Mouse (Mus musculus) forebrain, embryonic 10.5 days (tissue): ENCODE measurements at regions not wholly inside any gene's neighbourhood (a gene's known extent, or its start where the extent isn't known, plus 50 kb on each side); places are given as distances from the start of the nearest gene placed in this dataset.

ENCODE experiments used
- DNase-seq: peaks from one replicate; pipeline ENCODE4 v3.0.0-alpha.2; 2017; ENCODE audit warnings: low spot score; ENCODE audit errors: extremely low spot score
- H3K27ac ChIP-seq: fragments of 300-500 bp; sonication (generic); 2 replicates; pipeline ENCODE4 v1.5.1; 2016; ENCODE audit warnings: mild to moderate bottlenecking
- H3K27me3 ChIP-seq: fragments of 300-500 bp; sonication (generic); 2 replicates; pipeline ENCODE4 v1.6.1; 2016; ENCODE audit warnings: mild to moderate bottlenecking; ENCODE audit not compliant: poor library complexity, severe bottlenecking
- H3K36me3 ChIP-seq: fragments of 300-500 bp; sonication (generic); replicated peaks from 2 replicates; pipeline ENCODE4 v1.6.1; 2016; ENCODE audit warnings: mild to moderate bottlenecking, moderate library complexity
- H3K4me1 ChIP-seq: fragments of 300-500 bp; sonication (generic); 2 replicates; pipeline ENCODE4 v1.6.1; 2016
- H3K4me3 ChIP-seq: fragments of 300-500 bp; sonication (generic); 2 replicates; pipeline ENCODE4 v1.5.1; 2016; ENCODE audit warnings: mild to moderate bottlenecking, moderate library complexity
- H3K9me3 ChIP-seq: fragments of 300-500 bp; sonication (generic); 2 replicates; pipeline ENCODE4 v1.6.1; 2016; ENCODE audit warnings: mild to moderate bottlenecking, moderate library complexity
- WGBS: fragments of 180-500 bp; shearing (Covaris S2); methylation state at CpG from one replicate; pipeline ENCODE4 v1.1.7; 2016; 5-methylcytosine and 5-hydroxymethylcytosine counted together

DNA sequence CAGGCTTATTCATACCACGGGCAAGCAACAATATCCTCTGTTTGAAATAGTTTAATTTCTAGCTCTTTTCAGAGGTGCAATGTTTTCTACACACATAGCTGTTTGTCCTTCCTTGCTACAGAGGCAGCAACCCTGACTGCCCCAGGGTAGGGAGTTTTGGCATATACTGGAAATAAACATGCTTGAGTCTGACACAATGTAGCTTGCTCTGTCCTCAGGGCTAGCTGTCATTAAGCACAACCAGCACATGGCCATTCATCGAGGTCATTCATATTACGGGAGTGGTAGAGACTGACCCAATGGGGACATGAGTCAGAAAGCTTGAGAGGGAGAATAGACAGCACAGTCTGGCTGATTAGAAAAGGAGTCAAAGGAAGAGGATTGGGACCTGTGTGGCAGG lies 677.8 kb downstream of the Zfp619 start:
- H3K4me1 ChIP-seq: no peaks in the 10 kb centered on the region
- WGBS: 91% methylated on average over 3 of the region's 3 CpGs
- no peaks in the 10 kb centered on the region for H3K9me3 ChIP-seq
- no peaks in the 10 kb centered on the region for H3K27me3 ChIP-seq
- no peak overlapping the region for H3K4me3 ChIP-seq
- no peak overlapping the region for H3K27ac ChIP-seq
- no peaks in the 10 kb centered on the region for H3K36me3 ChIP-seq
- DNase-seq: no peak

- 93% methylated on average over 1 of the region's 1 CpGs for WGBS
- DNase-seq: no peak
- Histone ChIP-seq H3K4me1 (no peaks in the 10 kb centered on the region), H3K36me3 (no peaks in the 10 kb centered on the region), H3K27ac (no peak overlapping the region), H3K27me3 (no peaks in the 10 kb centered on the region), H3K9me3 (no peaks in the 10 kb centered on the region), H3K4me3 (no peak overlapping the region)
Measured at GRCm38 (mm10) chr7:40202615-40203014, 685.0 kb downstream of the Zfp619 start.

DNA sequence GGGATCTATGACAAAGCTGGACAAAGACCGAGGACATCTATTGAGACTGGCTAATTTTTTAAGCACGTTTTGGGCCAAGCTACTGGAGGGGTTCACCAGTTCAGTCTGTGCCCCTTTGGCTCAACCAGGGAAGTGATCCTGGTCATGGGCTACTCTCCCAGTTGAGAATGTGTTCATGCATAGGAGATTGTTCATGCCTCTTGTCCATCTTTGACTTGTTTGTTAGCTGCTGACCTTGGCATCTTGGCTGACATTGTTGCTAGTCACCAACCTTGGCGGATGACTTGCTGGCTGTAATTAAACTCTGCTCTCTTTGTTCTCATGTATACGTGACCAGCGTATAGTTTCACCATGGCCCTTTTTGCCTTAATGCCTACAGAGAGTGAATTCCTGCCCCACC lies 686.2 kb upstream of the Vstm2b start:
- WGBS: 84% methylated on average over 5 of the region's 5 CpGs
- no peaks in the 10 kb centered on the region for H3K36me3 ChIP-seq
- no peak overlapping the region for H3K4me3 ChIP-seq
- no peak overlapping the region for H3K27ac ChIP-seq
- DNase-seq: no peak
- H3K27me3 ChIP-seq: no peaks in the 10 kb centered on the region
- H3K4me1 ChIP-seq: no peaks in the 10 kb centered on the region
- H3K9me3 ChIP-seq: no peaks in the 10 kb centered on the region

- no peaks in the 10 kb centered on the region for H3K4me1 ChIP-seq
- WGBS: 90% methylated on average over 2 of the region's 2 CpGs
- H3K9me3 ChIP-seq: no peaks in the 10 kb centered on the region
- DNase-seq: no peak
- no peak overlapping the region for H3K27ac ChIP-seq
- no peaks in the 10 kb centered on the region for H3K27me3 ChIP-seq
- H3K36me3 ChIP-seq: no peaks in the 10 kb centered on the region
- H3K4me3 ChIP-seq: no peak overlapping the region
Measured at GRCm38 (mm10) chr7:40212576-40212975, 685.6 kb upstream of the Vstm2b start.

DNA sequence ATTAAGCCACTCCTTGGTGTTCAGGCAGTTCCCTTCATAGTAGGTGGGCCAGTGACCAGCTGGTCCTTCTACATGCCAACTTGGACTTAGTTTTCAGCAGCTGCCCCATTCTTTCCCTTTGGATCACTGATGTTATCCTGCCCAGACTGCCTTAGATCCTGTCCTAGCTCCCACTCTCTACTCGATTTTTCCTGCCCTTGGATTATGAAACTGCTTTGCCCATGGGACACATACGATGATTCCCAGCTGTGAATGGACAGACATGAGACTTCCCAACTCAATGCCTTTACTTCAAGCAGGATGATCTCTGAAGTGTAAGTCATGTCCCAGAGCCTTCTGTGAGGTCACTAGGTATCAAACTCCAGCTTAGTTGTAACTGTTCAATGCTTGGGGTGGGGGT lies 684.5 kb upstream of the Vstm2b start:
- Histone ChIP-seq H3K36me3 (no peaks in the 10 kb centered on the region), H3K4me3 (no peak overlapping the region), H3K27me3 (no peaks in the 10 kb centered on the region), H3K27ac (no peak overlapping the region), H3K4me1 (no peaks in the 10 kb centered on the region), H3K9me3 (no peaks in the 10 kb centered on the region)
- WGBS: 83% methylated on average over 2 of the region's 2 CpGs
- DNase-seq: no peak

DNA sequence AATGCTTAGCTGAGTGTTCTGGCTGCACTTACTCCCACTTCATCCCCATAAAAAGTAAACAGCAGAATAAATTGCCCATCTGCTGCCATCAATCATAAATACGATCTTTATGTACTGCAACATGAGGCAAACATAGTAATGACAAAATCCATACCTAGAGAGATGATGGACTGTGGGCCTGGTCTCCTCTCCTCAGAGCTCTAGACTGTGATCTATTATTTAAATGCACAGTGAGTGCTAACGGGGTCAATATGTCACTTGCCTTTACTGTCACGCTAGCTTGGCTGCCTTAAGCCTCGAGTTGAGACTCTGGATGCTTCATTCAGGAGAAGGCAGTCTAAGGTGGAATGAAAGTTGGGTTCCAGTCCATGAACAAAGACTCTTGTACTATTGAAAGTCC lies 683.7 kb upstream of the Vstm2b start:
- no peaks in the 10 kb centered on the region for H3K9me3 ChIP-seq
- WGBS: 69% methylated on average over 4 of the region's 4 CpGs
- no peaks in the 10 kb centered on the region for H3K36me3 ChIP-seq
- H3K4me3 ChIP-seq: no peak overlapping the region
- H3K27ac ChIP-seq: no peak overlapping the region
- no peak for DNase-seq
- H3K4me1 ChIP-seq: no peaks in the 10 kb centered on the region
- no peaks in the 10 kb centered on the region for H3K27me3 ChIP-seq

DNA sequence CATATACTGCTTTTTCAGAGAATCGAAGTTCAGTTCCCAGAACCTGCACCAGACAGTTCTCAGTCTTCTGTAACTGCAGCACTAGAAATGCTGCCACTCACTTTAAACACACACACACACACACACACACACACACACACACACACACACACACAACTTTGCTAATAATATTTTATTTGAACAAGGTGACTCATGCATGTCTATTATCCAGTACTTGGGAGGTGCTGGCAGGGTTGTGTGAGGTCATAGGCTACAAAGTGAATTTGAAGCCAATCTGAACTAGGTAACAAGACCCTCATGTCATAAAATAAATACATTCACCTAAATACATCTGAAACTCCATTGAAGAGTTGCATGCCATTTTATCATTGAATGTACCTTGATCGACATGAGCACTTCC lies 682.9 kb upstream of the Vstm2b start:
- Histone ChIP-seq H3K4me1 (no peaks in the 10 kb centered on the region), H3K27ac (no peak overlapping the region), H3K36me3 (no peaks in the 10 kb centered on the region), H3K9me3 (no peaks in the 10 kb centered on the region), H3K4me3 (no peak overlapping the region), H3K27me3 (no peaks in the 10 kb centered on the region)
- DNase-seq: no peak
- 94% methylated on average over 2 of the region's 2 CpGs for WGBS

DNA sequence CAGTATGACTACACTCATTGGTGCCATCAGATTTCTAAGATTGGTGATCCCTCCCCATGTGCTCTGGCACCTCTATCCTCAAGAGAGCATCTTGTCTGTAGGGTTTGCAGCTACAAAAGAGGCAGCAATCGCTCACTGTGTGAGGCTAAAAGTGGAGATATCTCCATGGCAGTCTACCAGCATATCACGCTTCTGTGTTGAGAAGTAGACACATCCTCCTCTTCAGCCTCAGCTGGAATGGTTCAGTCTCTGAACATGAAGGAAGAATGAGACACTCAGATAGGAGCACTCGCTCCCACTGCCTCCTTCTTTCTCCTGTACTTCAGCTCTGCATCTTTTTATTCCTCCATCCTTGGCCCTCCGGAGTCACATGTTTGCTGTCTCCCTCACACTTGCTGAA lies 677.6 kb upstream of the Vstm2b start:
- Histone ChIP-seq H3K36me3 (no peaks in the 10 kb centered on the region), H3K27me3 (no peaks in the 10 kb centered on the region), H3K4me3 (no peak overlapping the region), H3K4me1 (no peaks in the 10 kb centered on the region), H3K9me3 (no peaks in the 10 kb centered on the region), H3K27ac (no peak overlapping the region)
- WGBS: 92% methylated on average over 4 of the region's 4 CpGs
- no peak for DNase-seq

DNA sequence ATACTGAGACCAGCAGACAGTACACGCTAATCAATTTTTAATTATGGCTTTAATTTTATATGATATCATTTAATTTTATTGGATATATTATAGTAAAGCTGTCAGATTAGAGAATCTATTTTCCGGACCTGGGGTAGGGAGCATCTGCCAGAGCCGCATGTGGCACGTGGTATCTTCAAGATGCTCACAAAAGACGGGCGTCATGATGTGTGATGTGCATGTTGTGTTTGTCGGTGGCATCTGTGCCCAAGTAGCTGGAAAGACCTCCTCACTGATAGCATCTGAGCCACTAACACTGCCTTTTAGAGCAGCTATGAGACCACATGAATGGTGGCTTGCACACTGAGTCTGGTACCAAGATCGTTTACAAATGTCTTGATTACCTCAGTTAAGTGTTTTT lies 652.9 kb upstream of the Vstm2b start:
- Histone ChIP-seq H3K36me3 (no peaks in the 10 kb centered on the region), H3K9me3 (no peaks in the 10 kb centered on the region), H3K4me1 (no peaks in the 10 kb centered on the region), H3K27ac (no peak overlapping the region), H3K27me3 (no peaks in the 10 kb centered on the region), H3K4me3 (no peak overlapping the region)
- no peak for DNase-seq
- WGBS: 92% methylated on average over 8 of the region's 8 CpGs

- H3K36me3 ChIP-seq: no peaks in the 10 kb centered on the region
- H3K9me3 ChIP-seq: no peaks in the 10 kb centered on the region
- DNase-seq: no peak
- 87% methylated on average over 2 of the region's 2 CpGs for WGBS
- H3K4me1 ChIP-seq: no peaks in the 10 kb centered on the region
- H3K27me3 ChIP-seq: no peaks in the 10 kb centered on the region
- no peak overlapping the region for H3K4me3 ChIP-seq
- H3K27ac ChIP-seq: no peak overlapping the region
Measured at GRCm38 (mm10) chr7:40248521-40248920, 649.6 kb upstream of the Vstm2b start.

- no peaks in the 10 kb centered on the region for H3K36me3 ChIP-seq
- H3K27me3 ChIP-seq: no peaks in the 10 kb centered on the region
- 89% methylated on average over 2 of the region's 2 CpGs for WGBS
- H3K4me1 ChIP-seq: no peaks in the 10 kb centered on the region
- H3K4me3 ChIP-seq: no peak overlapping the region
- no peaks in the 10 kb centered on the region for H3K9me3 ChIP-seq
- no peak overlapping the region for H3K27ac ChIP-seq
- DNase-seq: no peak
Measured at GRCm38 (mm10) chr7:40253486-40253885, 644.6 kb upstream of the Vstm2b start.

DNA sequence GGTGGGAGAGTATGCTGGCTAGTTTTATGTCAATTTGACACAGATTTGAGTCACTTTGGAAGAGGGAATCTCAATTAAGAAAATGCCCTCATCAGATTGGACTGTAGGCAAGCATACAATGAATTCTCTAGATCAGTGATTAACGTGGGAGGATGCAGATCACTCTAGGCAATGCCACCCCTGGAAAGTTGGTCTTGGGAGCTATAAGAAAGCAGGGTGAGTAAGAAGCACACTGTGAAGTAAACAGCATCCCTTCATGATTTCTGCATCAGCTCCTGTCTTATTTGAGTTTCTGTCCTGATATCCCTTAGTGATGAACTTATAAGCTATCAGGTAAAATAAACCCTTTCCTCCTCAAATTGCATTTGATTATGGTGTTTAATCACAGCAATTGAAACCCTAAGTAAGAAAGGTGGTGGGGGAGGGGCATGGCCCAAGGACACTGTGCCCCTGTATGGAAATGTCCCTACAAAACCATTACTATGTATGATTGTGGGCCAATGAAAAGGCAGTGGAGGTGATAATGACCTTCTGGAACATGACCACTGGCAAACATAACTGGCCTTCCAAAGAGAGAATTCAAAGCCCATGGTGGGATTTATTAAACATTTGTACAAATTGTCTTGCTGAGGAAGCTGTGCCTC lies 640.3 kb upstream of the Vstm2b start:
- Histone ChIP-seq H3K27ac (no peak overlapping the region), H3K4me3 (no peak overlapping the region), H3K9me3 (no peaks in the 10 kb centered on the region), H3K4me1 (no peaks in the 10 kb centered on the region), H3K36me3 (no peaks in the 10 kb centered on the region), H3K27me3 (no peaks in the 10 kb centered on the region)
- no peak for DNase-seq
- 74% methylated on average over 1 of the region's 1 CpGs for WGBS

GRCm38 (mm10) chr7:40258377-40258739 lies 639.8 kb upstream of the Vstm2b start:
- Histone ChIP-seq H3K27ac (no peak overlapping the region), H3K4me3 (no peak overlapping the region), H3K36me3 (no peaks in the 10 kb centered on the region), H3K4me1 (no peaks in the 10 kb centered on the region), H3K27me3 (no peaks in the 10 kb centered on the region), H3K9me3 (no peaks in the 10 kb centered on the region)
- WGBS: 72% methylated on average over 6 of the region's 6 CpGs
- DNase-seq: no peak

DNA sequence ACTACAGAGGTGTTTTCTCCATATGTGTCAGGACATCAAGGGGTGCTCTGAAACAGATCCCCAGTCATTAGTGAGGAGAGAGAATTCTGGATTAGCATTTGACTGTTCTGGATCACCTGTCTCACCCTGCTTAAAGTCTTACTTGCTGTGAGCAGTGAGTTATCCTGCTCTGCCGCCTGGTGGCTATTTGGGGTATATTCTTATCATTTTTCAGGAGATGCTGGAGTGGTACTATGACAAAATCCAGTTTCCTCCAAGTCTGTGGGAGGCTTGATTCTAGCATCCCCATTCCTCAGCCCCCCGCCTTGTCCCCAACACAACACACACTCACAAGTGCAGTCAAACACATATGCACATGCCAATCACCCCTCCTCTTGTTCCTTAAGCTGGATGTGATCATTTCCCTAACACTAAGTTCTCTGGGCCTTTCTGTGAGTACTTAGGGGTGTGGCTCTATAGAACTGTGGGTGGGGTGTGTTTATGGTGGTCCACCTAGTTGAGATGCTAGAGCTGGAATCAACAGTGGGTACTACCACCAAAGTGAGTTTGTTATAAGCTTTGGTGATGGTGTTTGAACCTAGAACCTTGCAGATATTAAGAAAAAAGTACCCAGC lies 624.6 kb upstream of the Vstm2b start:
- no peaks in the 10 kb centered on the region for H3K9me3 ChIP-seq
- H3K4me1 ChIP-seq: peaks cover 15% of the 10 kb centered on the region
- DNase-seq: peak; percentile 43
- WGBS: 23% methylated on average over 2 of the region's 2 CpGs
- H3K4me3 ChIP-seq: no peak overlapping the region
- H3K27me3 ChIP-seq: no peaks in the 10 kb centered on the region
- H3K27ac ChIP-seq: no peak overlapping the region
- no peaks in the 10 kb centered on the region for H3K36me3 ChIP-seq
